Mouse (Mus musculus): ENCODE measurements around the gene Grasp. TPM values are rescaled to one million over a fixed set of nuclear protein-coding genes. Genes with fewer than 3 reads are reported as not detected.

Grasp gene
- polyA plus RNA-seq, 2 experiments from 2014 or later, result not detected

- ATAC-seq, result peak; percentile 50
Measured at GRCm38 (mm10) chr15:101194951-101195823, 28.8 kb upstream of the Grasp start.

GRCm38 (mm10) chr15:101196079-101196795 lies 27.8 kb upstream of the Grasp start:
- ATAC-seq, result no peak

DNA sequence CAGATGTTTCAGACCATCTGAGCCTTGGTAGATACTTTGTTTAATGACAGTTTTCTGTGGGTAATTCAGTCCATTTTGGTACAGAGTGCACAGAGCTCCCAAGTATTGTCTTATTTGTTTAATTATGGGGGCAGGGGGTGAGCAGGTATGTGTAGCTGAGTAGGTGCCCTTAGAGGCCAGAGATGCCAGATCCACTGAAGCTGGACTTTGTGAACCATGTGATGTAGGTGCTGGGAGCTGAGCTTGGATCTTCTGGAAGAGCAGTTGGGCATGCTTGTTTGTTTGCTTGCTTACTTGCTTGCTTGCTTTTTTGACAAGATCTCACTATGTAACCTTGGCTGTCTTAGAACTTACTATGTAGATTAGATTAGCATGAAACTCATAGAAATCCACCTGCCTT lies 27.0 kb upstream of the Grasp start:
- no peak for ATAC-seq

- no peak for ATAC-seq
Measured at GRCm38 (mm10) chr15:101197497-101198179, 26.4 kb upstream of the Grasp start.

DNA sequence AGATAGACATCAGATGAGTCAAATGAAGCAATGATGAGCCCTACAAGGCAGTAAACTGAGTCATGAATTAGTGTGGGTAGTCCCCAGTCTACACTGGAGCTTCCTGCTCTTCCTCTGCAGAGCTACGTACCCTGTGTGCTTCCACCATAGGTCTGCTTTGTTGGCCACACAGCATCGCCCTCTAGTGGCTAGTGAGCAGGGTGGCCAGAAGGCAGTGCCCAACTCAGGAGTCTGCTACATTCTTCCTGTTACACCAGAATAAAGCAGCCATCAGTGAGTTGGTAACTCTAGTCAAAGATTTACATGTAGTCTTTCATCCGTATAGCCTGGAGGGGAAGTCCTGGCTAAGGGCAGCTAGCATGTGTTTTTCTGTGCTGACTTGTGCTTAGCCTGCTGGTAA lies 25.8 kb upstream of the Grasp start:
- ATAC-seq, result peak; percentile 88

- ATAC-seq, result no peak
Measured at GRCm38 (mm10) chr15:101198850-101199249, 25.1 kb upstream of the Grasp start.

GRCm38 (mm10) chr15:101200777-101201295 lies 23.2 kb upstream of the Grasp start:
- no peak for ATAC-seq

DNA sequence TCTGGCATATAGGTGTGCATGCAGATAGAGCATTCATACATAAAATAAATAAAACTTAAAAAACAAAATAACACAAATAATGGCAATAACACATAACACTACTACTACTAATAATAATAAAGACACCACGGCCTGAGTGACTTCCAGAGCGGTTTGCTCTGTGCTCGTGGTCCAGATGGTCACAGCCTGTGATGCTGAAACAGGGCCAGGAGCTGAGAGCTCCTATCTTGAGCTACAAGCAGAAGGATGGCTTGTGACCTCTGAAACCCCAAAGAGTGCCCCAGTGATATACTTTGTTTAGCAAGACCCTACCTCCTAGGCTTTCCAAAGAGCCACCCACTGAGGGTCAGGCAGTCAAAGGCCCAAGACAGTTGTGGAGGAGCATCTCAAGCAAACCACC lies 22.6 kb upstream of the Grasp start:
- no peak for ATAC-seq

DNA sequence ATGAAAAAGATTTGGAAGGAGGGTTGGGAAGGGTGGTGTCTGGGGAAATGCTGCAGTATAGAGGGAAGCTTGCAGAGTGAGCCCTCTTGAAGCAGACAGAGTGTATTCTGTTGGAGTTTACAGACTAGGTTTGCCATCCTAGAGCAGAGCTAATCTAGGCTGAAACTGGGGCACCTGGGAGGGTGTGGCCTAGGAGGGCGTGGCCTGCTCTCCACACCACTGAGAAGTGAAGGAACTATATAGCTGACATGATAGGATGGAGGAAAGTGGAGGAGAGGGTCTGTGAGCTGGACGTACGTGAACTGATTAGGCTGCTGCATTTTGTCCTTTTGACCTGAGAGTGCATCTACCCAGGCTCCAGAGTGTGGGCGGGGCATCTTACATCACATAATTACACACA lies 20.3 kb upstream of the Grasp start:
- no peak for ATAC-seq

DNA sequence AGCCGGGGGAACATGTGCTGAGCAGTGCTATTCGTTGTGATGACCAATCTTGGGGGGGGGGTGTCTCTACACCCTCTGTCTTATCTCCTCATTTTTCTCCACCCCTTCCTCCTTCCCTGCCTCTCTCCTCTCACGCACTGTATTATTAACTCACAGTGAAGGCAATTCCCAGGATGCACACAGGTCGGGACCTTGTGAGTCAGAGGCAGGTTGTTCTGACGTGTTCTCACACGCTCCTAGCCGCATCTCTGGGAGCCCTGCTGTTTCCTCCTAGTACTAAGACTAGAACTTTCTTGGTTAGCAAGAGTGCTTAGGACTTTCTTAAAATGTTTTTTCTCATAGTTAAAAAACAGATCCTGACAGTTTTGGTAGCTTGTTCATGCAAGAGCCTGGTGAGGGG lies 19.2 kb upstream of the Grasp start:
- no peak for ATAC-seq

- no peak for ATAC-seq
Measured at GRCm38 (mm10) chr15:101210228-101210627, 13.8 kb upstream of the Grasp start.

DNA sequence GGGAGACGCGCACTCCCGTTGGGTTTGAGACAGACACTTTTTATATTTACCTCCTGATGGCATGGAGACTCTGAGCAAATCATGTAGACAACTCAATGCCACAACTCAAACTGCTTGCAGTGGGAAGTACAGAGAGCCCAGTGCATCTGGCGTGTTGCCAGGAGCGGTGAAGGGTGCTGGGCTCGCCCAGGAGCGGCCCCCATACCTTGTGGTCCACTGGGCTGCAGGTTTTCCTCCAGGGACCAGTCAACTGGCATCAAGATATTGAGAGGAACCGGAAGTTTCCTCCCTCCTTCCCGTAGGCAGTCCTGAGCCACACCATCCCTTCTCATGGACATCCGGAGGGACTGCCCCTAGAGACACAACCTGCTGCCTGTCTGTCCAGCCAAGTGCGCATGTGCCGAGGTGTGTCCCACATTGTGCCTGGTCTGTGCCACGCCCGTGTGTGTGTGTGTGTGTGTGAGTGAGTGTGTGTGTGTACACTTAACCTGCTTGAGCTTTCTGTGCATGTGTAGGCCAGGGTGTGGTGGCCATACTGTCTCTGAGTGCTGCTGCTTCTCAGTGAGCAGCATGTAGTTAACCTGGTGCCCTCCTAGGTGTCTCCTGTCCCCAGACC lies 12.9 kb upstream of the Grasp start:
- no peak for ATAC-seq

GRCm38 (mm10) chr15:101212435-101212834 lies 11.6 kb upstream of the Grasp start:
- ATAC-seq, result no peak

DNA sequence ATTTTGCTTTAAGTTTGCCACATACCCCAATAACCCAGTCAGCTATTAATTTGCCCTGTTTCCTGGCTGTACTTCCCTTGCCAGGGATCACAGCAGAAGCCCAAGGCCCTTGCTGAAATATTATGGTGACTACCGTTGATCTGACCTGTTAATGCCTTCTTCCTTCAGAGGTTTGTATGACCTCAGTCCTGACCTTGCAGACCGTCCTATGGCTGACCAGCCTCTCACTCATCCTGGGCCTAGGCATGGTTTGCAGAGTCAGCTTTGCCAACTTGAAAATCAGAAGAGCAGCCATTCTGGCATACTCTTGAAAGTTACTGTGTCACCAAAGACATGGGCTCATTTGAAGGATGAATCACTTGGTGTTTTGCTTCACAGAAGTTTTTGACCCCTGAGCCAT lies 8.9 kb upstream of the Grasp start:
- no peak for ATAC-seq

GRCm38 (mm10) chr15:101216036-101216435 lies 8.0 kb upstream of the Grasp start:
- no peak for ATAC-seq

- no peak for ATAC-seq
Measured at GRCm38 (mm10) chr15:101220905-101221297, 3.1 kb upstream of the Grasp start.

GRCm38 (mm10) chr15:101221298-101222104 lies 2.5 kb upstream of the Grasp start:
- no peak for ATAC-seq

DNA sequence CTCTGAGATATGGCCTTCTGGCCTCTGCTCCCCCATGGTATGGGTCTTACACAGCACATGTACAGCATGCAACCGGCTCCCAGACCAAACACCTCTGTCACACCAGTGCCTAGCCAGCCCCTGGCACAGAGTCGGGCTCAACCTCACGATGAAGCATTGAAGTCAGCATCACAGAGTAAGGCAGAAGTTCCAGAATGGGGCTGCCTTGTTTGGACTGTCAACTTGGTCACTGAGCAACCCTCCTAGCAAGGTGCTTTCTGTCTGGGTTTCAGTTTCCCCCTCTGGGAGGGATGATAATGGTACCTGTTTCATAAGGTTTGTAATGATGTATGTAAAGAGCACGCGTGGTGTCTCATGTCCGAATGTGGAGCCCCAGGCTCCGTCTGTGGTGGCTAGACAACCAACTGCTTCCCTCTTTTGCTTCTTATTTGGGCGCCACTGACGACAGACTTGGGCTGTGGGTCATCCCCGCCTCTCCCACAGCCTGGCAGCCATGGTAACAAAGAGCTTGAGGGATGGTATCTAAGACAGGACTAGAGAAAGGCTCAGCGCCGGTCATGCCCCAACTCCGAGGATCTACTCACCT lies 998 bp upstream of the Grasp start:
- ATAC-seq, result no peak

DNA sequence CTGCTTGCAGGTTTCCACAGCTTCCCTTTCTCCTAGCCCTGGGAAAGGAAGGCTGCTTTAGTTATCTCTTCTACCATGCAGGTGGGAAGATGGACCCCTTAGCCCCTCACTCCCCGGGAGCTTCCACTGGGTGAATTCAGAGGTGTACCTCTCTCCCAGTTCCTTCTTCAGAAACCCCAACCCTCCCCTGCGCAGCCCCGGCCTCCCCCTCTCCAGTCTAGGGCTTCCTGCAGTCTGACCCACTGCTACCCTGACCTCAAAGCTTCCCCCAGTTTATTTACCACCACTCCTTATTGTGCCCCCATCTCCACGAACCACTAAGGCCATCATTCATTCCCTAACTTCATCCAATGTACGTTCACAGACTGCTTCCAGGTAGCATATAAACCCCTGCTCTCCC lies 392 bp upstream of the Grasp start:
- no peak for ATAC-seq

GRCm38 (mm10) chr15:101224977-101225376 lies 989 bp downstream of the Grasp start:
- peak; percentile 65 for ATAC-seq

DNA sequence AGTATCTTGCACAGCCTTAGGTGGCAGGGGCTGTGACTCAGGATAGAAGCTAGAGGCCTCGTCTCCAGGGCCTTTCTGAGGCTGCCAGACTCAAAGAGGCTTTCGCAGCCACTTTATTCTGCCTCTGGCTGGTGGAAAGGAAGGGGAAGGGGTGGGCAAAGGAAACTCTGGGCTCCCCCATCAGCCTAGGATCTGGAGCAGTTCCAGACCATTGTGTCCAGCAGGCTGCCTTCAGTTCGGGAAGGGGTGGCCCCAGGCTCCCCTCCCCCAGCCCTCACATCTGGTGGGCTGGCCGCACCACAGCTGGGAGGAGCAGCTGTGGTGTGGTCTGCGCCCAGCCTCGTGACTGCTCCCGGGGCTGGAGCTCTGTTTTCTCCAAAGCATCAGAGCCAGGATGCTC lies 4.0 kb downstream of the Grasp start:
- no peak for ATAC-seq
